ENCODE assay signal across 28 mouse cellular contexts in genomic region chr11:22196776-22197175, GRCm38 (mm10).
A peak's percentile ranks its signal among the peaks of the same experiment; 100 is the strongest.
DNase-seq lines count a peak whose midpoint lies in the region; ATAC-seq and TF ChIP-seq lines count a peak whose summit lies in the region.
"Had no signal": no experiment of that assay in that cellular context is flagged by ENCODE, and none has a peak within 500 bp of the region (broad histone marks: within the 10 kb centered on the region; RNA-seq: fewer than 3 reads in every experiment).

No protein-coding gene starts in this region.

- no peak overlapping the region for H3K27ac ChIP-seq in hindbrain, embryonic 14.5 days
- H3K27ac ChIP-seq in hindbrain, embryonic 16.5 days (ENCODE audit: low read depth, low read length) = no peak overlapping the region
- H3K27ac ChIP-seq in liver, adult 2 months (replicated peaks; ENCODE audit: insufficient read depth, low read depth, low read length) = 0 out of 2 replicates have a peak overlapping the region, but pooled peaks have one; percentile 5
- no peak overlapping the region for H3K27ac ChIP-seq in liver, embryonic 12.5 days
- H3K27ac ChIP-seq: forebrain, embryonic 12.5 days; heart, embryonic 10.5 days; hindbrain, embryonic 12.5 days; limb, embryonic 13.5 days; liver, embryonic 13.5 days; midbrain, embryonic 13.5 days; neural tube, embryonic 13.5 days had no signal

- no peaks in the 10 kb centered on the region; the same call in 1 of the 2 replicates for H3K79me2 ChIP-seq in liver, adult 2 months (ENCODE audit: control insufficient read depth, insufficient read depth, low read length)

- peak; percentile 22 for DNase-seq in hindbrain, embryonic 14.5 days (ENCODE audit: low spot score)
- peak; percentile 61 for DNase-seq in liver, adult 2 months (ENCODE audit: extremely low read depth, low read depth, low spot score)
- DNase-seq in kidney, postnatal 14 days = peak; percentile 23
- no peak for DNase-seq in left cerebral cortex, postnatal 14 days (ENCODE audit: low spot score in 2 of 2)
- DNase-seq: adrenal gland, adult 2 months; adrenal gland, postnatal 36 days; B cell, adult 2 months; cerebellum, adult 2 months; cerebellum, postnatal 14 days; forebrain, postnatal 0 days; heart, postnatal 36 days; liver, embryonic 13.5 days; lung, adult 18-20 months; lung, postnatal 4 days; thymus, postnatal 4 days had no signal

- no peak overlapping the region for H3K9ac ChIP-seq in hindbrain, embryonic 14.5 days
- no peak overlapping the region for H3K9ac ChIP-seq in hindbrain, embryonic 16.5 days (ENCODE audit: low read depth, low read length)
- no peak overlapping the region for H3K9ac ChIP-seq in liver, adult 2 months (ENCODE audit: low read depth, low read length)
- no peak overlapping the region for H3K9ac ChIP-seq in liver, embryonic 12.5 days
- H3K9ac ChIP-seq: forebrain, embryonic 12.5 days; forebrain, postnatal 0 days; heart, embryonic 15.5 days; hindbrain, embryonic 12.5 days; limb, embryonic 13.5 days; liver, embryonic 13.5 days; midbrain, embryonic 13.5 days; neural tube, embryonic 13.5 days had no signal

- intact Hi-C loops in left cerebral cortex, postnatal 14 days (cut with DNase I) = no loop called here

- no peaks in the 10 kb centered on the region for H3K27me3 ChIP-seq in hindbrain, embryonic 14.5 days (ENCODE audit: control insufficient read depth, insufficient read depth, low read length)
- H3K27me3 ChIP-seq in hindbrain, embryonic 16.5 days (replicated peaks; ENCODE audit: control insufficient read depth, insufficient read depth, low read length) = no peaks in the 10 kb centered on the region
- no peaks in the 10 kb centered on the region for H3K27me3 ChIP-seq in liver, adult 2 months (ENCODE audit: control insufficient read depth, insufficient read depth, low read length)
- H3K27me3 ChIP-seq in liver, embryonic 12.5 days (replicated peaks) = no peaks in the 10 kb centered on the region
- H3K27me3 ChIP-seq: forebrain, embryonic 12.5 days; heart, embryonic 15.5 days; hindbrain, embryonic 12.5 days; limb, embryonic 13.5 days; liver, embryonic 13.5 days; megakaryocyte, embryonic 14.5 days; midbrain, embryonic 13.5 days; neural tube, embryonic 13.5 days had no signal

- H3K4me1 ChIP-seq in hindbrain, embryonic 14.5 days (replicated peaks; ENCODE audit: control insufficient read depth, insufficient read depth, low read length) = 0 out of 2 replicates have a peak, but pooled peaks cover 4% of the 10 kb centered on the region
- H3K4me1 ChIP-seq in hindbrain, embryonic 16.5 days (ENCODE audit: control insufficient read depth, insufficient read depth, low read depth, low read length) = no peaks in the 10 kb centered on the region
- H3K4me1 ChIP-seq in liver, adult 2 months (ENCODE audit: control insufficient read depth, insufficient read depth, low read length) = peaks cover 14% of the 10 kb centered on the region; the same call in 1 of the 2 replicates
- H3K4me1 ChIP-seq in liver, embryonic 12.5 days = peaks cover 19% of the 10 kb centered on the region
- H3K4me1 ChIP-seq: megakaryocyte, embryonic 14.5 days; neural tube, embryonic 13.5 days had no signal

- ATAC-seq in hindbrain, embryonic 14.5 days (ENCODE audit: low FRiP score) = no peak
- ATAC-seq in hindbrain, embryonic 16.5 days = no peak
- ATAC-seq in liver, embryonic 12.5 days = no peak
- ATAC-seq: forebrain, postnatal 0 days; intestine, postnatal 0 days; lung, postnatal 0 days; midbrain, embryonic 13.5 days had no signal

- no peak overlapping the region for H3K4me3 ChIP-seq in hindbrain, embryonic 14.5 days (replicated peaks; ENCODE audit: low read length)
- H3K4me3 ChIP-seq in hindbrain, embryonic 16.5 days (ENCODE audit: low read length) = no peak overlapping the region
- no peak overlapping the region for H3K4me3 ChIP-seq in liver, adult 2 months (ENCODE audit: insufficient read depth, low read depth, low read length)
- H3K4me3 ChIP-seq in liver, embryonic 12.5 days = no peak overlapping the region
- H3K4me3 ChIP-seq: erythroblast, embryonic 14.5 days; forebrain, embryonic 12.5 days; heart, embryonic 10.5 days; heart, embryonic 15.5 days; hindbrain, embryonic 12.5 days; limb, embryonic 13.5 days; liver, embryonic 13.5 days; megakaryocyte, embryonic 14.5 days; midbrain, embryonic 13.5 days; neural tube, embryonic 13.5 days had no signal

- TF ChIP-seq CTCF in liver, adult 2 months (IDR thresholded peaks at IDR 0.05; ENCODE audit: low read depth, low read length) = no peak

- no peak for TF ChIP-seq POLR2A in liver, adult 2 months (IDR thresholded peaks at IDR 0.05; ENCODE audit: extremely low read depth, insufficient read depth, low read length)

- no peak overlapping the region for H3K4me2 ChIP-seq in hindbrain, embryonic 14.5 days (replicated peaks)
- H3K4me2 ChIP-seq in hindbrain, embryonic 16.5 days (ENCODE audit: low read length) = no peak overlapping the region
- no peak overlapping the region for H3K4me2 ChIP-seq in liver, embryonic 12.5 days
- H3K4me2 ChIP-seq: forebrain, embryonic 12.5 days; heart, embryonic 15.5 days; hindbrain, embryonic 12.5 days; limb, embryonic 13.5 days; liver, embryonic 13.5 days; midbrain, embryonic 13.5 days; neural tube, embryonic 13.5 days had no signal

- H3K36me3 ChIP-seq in hindbrain, embryonic 14.5 days (replicated peaks; ENCODE audit: control insufficient read depth, insufficient read depth) = no peaks in the 10 kb centered on the region
- no peaks in the 10 kb centered on the region for H3K36me3 ChIP-seq in hindbrain, embryonic 16.5 days (ENCODE audit: control insufficient read depth, insufficient read depth, low read length)
- no peaks in the 10 kb centered on the region for H3K36me3 ChIP-seq in liver, adult 2 months (ENCODE audit: control insufficient read depth, insufficient read depth, low read length)
- no peaks in the 10 kb centered on the region for H3K36me3 ChIP-seq in liver, embryonic 12.5 days
- H3K36me3 ChIP-seq: forebrain, embryonic 12.5 days; heart, embryonic 10.5 days; heart, embryonic 15.5 days; hindbrain, embryonic 12.5 days; limb, embryonic 13.5 days; liver, embryonic 13.5 days; midbrain, embryonic 13.5 days; neural tube, embryonic 13.5 days had no signal

- 82% methylated on average over 4 of the region's 4 CpGs for WGBS in hindbrain, embryonic 14.5 days
- WGBS in hindbrain, embryonic 16.5 days = 64% methylated on average over 4 of the region's 4 CpGs
- WGBS in liver, adult 2 months = 16% methylated on average over 4 of the region's 4 CpGs
- 72% methylated on average over 4 of the region's 4 CpGs for WGBS in liver, embryonic 12.5 days (ENCODE audit: insufficient replicate concordance)

- H3K9me3 ChIP-seq in hindbrain, embryonic 14.5 days (ENCODE audit: control insufficient read depth, low read length) = no peaks in the 10 kb centered on the region
- no peaks in the 10 kb centered on the region for H3K9me3 ChIP-seq in hindbrain, embryonic 16.5 days (ENCODE audit: control insufficient read depth, low read length)
- no peaks in the 10 kb centered on the region for H3K9me3 ChIP-seq in liver, embryonic 12.5 days (replicated peaks)
- H3K9me3 ChIP-seq: forebrain, embryonic 12.5 days; heart, embryonic 10.5 days; heart, embryonic 15.5 days; hindbrain, embryonic 12.5 days; limb, embryonic 13.5 days; liver, embryonic 13.5 days; megakaryocyte, embryonic 14.5 days; midbrain, embryonic 13.5 days; neural tube, embryonic 13.5 days had no signal

Comparison
In these comparisons a context has a peak if more than half of its experiments do, and no peak if none do; other contexts are left out.
1. DNase-seq: peak in hindbrain, embryonic 14.5 days (single experiment), liver, adult 2 months (single experiment) and kidney, postnatal 14 days (single experiment); none in left cerebral cortex, postnatal 14 days (0 of 2).